Mouse (Mus musculus): ENCODE measurements around the gene Gpr3.

Gene Gpr3

GRCm38 (mm10) chr4:133233285-133233976, 21.1 kb upstream of the Gpr3 start:
- DNase-seq (ENCODE audit: low spot score in 2 of 2) = peak in 1 of 2 experiments; percentile 50

GRCm38 (mm10) chr4:133229582-133229981, 17.2 kb upstream of the Gpr3 start:
- no peak for DNase-seq (ENCODE audit: low spot score in 2 of 2)

- no peak for DNase-seq (ENCODE audit: low spot score in 2 of 2)
Measured at GRCm38 (mm10) chr4:133227636-133228035, 15.3 kb upstream of the Gpr3 start.

GRCm38 (mm10) chr4:133226073-133226472, 13.7 kb upstream of the Gpr3 start:
- DNase-seq (ENCODE audit: low spot score in 2 of 2) = no peak

GRCm38 (mm10) chr4:133223875-133224274, 11.5 kb upstream of the Gpr3 start:
- no peak for DNase-seq (ENCODE audit: low spot score in 2 of 2)

GRCm38 (mm10) chr4:133221701-133222100, 9.4 kb upstream of the Gpr3 start:
- no peak for DNase-seq (ENCODE audit: low spot score in 2 of 2)

- no peak for DNase-seq (ENCODE audit: low spot score in 2 of 2)
Measured at GRCm38 (mm10) chr4:133220656-133221055, 8.3 kb upstream of the Gpr3 start.

- no peak for DNase-seq (ENCODE audit: low spot score in 2 of 2)
Measured at GRCm38 (mm10) chr4:133218745-133219144, 6.4 kb upstream of the Gpr3 start.

- DNase-seq (ENCODE audit: low spot score in 2 of 2) = peak; percentile 67 to 89
Measured at GRCm38 (mm10) chr4:133217641-133218040, 5.3 kb upstream of the Gpr3 start.

- DNase-seq (ENCODE audit: low spot score in 2 of 2) = no peak
Measured at GRCm38 (mm10) chr4:133213661-133214060, 1.3 kb upstream of the Gpr3 start.

GRCm38 (mm10) chr4:133213268-133213590, 893 bp upstream of the Gpr3 start:
- no peak for DNase-seq (ENCODE audit: low spot score in 2 of 2)

- DNase-seq (ENCODE audit: low spot score in 2 of 2) = peak; percentile 73 to 87
Measured at GRCm38 (mm10) chr4:133212562-133213267, 379 bp upstream of the Gpr3 start.

- DNase-seq (ENCODE audit: low spot score in 2 of 2) = no peak
Measured at GRCm38 (mm10) chr4:133210788-133211390, 1.4 kb downstream of the Gpr3 start.

- DNase-seq (ENCODE audit: low spot score in 2 of 2) = no peak
Measured at GRCm38 (mm10) chr4:133210023-133210787, 2.1 kb downstream of the Gpr3 start.

- no peak for DNase-seq (ENCODE audit: low spot score in 2 of 2)
Measured at GRCm38 (mm10) chr4:133209366-133209765, 3.0 kb downstream of the Gpr3 start.

- DNase-seq (ENCODE audit: low spot score in 2 of 2) = no peak
Measured at GRCm38 (mm10) chr4:133204379-133204778, 8.0 kb downstream of the Gpr3 start.

GRCm38 (mm10) chr4:133203591-133203990, 8.7 kb downstream of the Gpr3 start:
- DNase-seq (ENCODE audit: low spot score in 2 of 2) = no peak

- no peak for DNase-seq (ENCODE audit: low spot score in 2 of 2)
Measured at GRCm38 (mm10) chr4:133202254-133202653, 10.1 kb downstream of the Gpr3 start.

GRCm38 (mm10) chr4:133201006-133201771, 11.1 kb downstream of the Gpr3 start:
- peak; percentile 68 to 82 for DNase-seq (ENCODE audit: low spot score in 2 of 2)

GRCm38 (mm10) chr4:133200343-133200742, 12.0 kb downstream of the Gpr3 start:
- no peak for DNase-seq (ENCODE audit: low spot score in 2 of 2)

GRCm38 (mm10) chr4:133199743-133200142, 12.6 kb downstream of the Gpr3 start:
- DNase-seq (ENCODE audit: low spot score in 2 of 2) = no peak
